Mouse (Mus musculus) hindbrain, embryonic 10.5 days (tissue): ENCODE data around the gene Wdr75. TPM values are rescaled to one million over a fixed set of nuclear protein-coding genes. Genes with fewer than 3 reads are reported as not detected.
A peak's percentile ranks its signal among the peaks of the same experiment; 100 is the strongest.

Source experiments
- DNase-seq: peaks from one replicate; pipeline ENCODE4 v3.0.0-alpha.2; 2017; ENCODE audit warnings: low spot score
- H3K27ac ChIP-seq: fragments of 300-500 bp; sonication (generic); 2 replicates; pipeline ENCODE4 v1.5.1; 2016; ENCODE audit warnings: mild to moderate bottlenecking, moderate library complexity
- H3K27me3 ChIP-seq: fragments of 300-500 bp; sonication (generic); 2 replicates; pipeline ENCODE4 v1.6.1; 2016; ENCODE audit warnings: mild to moderate bottlenecking; ENCODE audit not compliant: poor library complexity, insufficient read depth, severe bottlenecking
- H3K36me3 ChIP-seq: fragments of 300-500 bp; sonication (generic); 2 replicates; pipeline ENCODE4 v1.6.1; 2016; ENCODE audit warnings: mild to moderate bottlenecking, moderate library complexity
- H3K4me1 ChIP-seq: fragments of 300-500 bp; sonication (generic); replicated peaks from 2 replicates; pipeline ENCODE4 v1.6.1; 2016; ENCODE audit warnings: mild to moderate bottlenecking
- H3K4me3 ChIP-seq: fragments of 300-500 bp; sonication (generic); 2 replicates; pipeline ENCODE4 v1.5.1; 2016; ENCODE audit warnings: mild to moderate bottlenecking, moderate library complexity
- H3K9me3 ChIP-seq: fragments of 300-500 bp; sonication (generic); 2 replicates; pipeline ENCODE4 v1.6.1; 2016; ENCODE audit warnings: mild to moderate bottlenecking, moderate library complexity
- WGBS: fragments of 180-500 bp; shearing (Covaris S2); methylation state at CpG from one replicate; pipeline ENCODE4 v1.1.7; 2016; 5-methylcytosine and 5-hydroxymethylcytosine counted together
- polyA plus RNA-seq: library from polyadenylated mRNA; unstranded; fragments of >200 nt; fragmentation: Nextera tagmentation; extraction: Ambion mirVana; gene quantifications from 2 replicates; pipeline ENCODE4 v1.2.1, GENCODE M21; 2016

The Wdr75 gene
- 65.7 and 87.6 TPM in 2 replicates for polyA plus RNA-seq

DNA sequence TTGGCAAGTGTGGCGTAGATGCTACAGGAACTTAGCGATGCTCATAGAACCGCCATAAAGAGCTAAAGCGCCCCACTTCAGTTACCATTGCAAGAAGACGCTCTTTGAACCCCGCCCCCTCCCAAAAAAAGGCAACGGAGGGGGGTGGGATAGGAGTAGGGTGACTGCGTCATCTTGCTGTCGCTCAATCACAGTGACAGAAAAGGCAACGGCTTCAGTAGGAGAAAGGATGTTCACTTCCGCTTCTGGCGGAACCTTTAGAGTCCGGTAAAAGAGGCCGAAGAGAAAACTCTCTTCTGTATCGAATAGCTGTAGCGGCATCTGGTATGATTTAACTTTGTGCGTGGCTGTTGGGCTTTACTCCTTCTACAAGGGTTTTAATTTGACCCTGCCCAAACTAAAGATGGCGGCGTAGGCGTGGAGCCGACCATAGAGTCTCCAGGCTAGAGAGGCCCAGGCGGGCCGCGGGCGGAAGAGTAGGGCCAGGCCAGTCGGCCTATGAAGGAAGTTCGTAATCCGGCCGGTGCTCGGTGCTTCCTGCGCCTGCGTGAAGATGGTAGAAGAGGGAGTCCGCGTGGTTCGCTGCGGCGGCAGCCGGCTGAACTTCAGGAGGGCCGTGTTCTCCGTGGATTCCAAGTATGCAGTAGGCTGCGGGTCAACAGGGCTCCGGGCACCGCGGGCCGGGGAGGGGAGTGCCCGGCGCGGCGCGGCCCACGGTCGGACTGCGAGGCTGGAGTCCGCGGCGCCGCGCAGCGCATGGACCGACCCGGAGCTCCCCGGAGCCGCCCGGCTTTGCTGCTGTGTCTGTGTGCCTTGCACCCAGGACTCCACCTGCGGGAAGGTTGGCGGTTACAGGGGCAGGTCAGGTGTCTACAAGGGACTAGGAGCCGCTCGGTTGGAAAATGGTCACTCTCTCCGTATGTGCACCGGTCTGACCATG, at the start of gene Wdr75:
Wdr75 (plus strand) TSS at position 198 of the 940 bp plus-strand sequence.
- under 1% methylated on average over 70 of the region's 70 CpGs for WGBS
- peak; percentile 96 for DNase-seq
- no peaks in the 10 kb centered on the region for H3K27me3 ChIP-seq

DNA sequence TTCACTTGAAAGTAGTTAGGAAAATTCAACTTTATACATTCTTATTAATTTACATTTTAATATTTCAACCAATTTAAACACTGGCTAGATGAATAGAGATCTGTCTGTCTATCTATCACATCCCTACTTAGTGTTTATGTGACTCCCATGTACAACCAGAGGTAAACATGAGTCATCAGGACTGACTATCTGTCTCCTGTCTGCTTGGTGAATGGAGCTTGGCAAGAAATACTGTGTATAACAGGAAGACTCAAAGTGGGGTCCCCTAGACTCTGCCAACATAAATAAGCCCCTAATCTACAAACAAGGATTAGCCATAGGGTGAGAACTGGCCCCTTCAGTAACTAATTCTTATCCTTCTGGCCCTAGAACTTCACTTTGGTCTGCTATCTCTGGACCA, 39.1 kb upstream of the Wdr75 start:
- Histone ChIP-seq H3K27ac (no peak overlapping the region), H3K27me3 (no peaks in the 10 kb centered on the region), H3K4me3 (no peak overlapping the region), H3K4me1 (no peaks in the 10 kb centered on the region), H3K36me3 (no peaks in the 10 kb centered on the region), H3K9me3 (no peaks in the 10 kb centered on the region)
- DNase-seq, result no peak

More for the DNA sequence above, at the start of gene Wdr75:
- Histone ChIP-seq H3K9me3 (no peaks in the 10 kb centered on the region), H3K36me3 (peaks cover 25% of the 10 kb centered on the region), H3K4me3 (peak within 1 kb of the TSS; percentile 95), H3K4me1 (peaks cover 15% of the 10 kb centered on the region), H3K27ac (peak within 1 kb of the TSS; percentile 95)

DNA sequence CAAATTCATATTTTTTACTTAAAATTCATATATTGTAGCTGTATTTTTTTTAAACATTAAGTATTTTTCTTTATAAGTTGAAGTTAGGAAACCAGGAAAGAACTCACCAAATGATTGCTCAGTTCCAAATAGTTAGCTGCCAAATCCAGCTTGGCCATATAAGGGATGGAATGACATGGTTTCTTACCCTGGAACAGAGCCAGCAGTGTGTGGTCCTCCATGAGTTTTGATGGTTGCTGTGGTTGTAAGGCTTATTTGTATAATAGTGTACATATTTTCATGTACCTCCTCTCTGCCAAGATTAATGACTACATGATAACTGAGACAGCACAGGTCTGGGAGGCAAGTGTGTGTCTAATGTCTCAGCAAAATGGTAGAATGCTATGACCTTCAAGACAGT, 38.3 kb upstream of the Wdr75 start:
- no peaks in the 10 kb centered on the region for H3K9me3 ChIP-seq
- no peaks in the 10 kb centered on the region for H3K27me3 ChIP-seq
- DNase-seq, result no peak
- H3K4me1 ChIP-seq, result no peaks in the 10 kb centered on the region
- H3K36me3 ChIP-seq, result no peaks in the 10 kb centered on the region
- H3K4me3 ChIP-seq, result no peak overlapping the region
- no peak overlapping the region for H3K27ac ChIP-seq

DNA sequence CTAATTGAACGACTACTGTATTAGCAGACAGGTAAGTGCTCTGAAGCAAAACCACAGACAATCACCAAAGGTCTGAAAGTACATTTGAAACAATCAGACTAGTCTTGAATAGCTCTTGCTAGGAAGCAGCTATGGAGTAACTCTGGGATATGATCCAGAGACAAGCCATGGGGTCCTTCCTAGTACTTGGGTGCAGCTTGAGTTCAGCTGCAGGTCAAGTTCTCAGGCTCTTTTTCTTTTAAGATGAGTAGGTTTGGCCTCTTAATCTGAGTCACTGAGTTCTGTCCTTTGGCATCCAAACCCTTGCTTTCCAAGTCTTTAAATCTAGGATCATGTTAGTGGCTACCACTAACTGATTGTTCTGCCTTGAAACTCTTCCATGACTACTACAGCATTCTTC, 37.0 kb upstream of the Wdr75 start:
- Histone ChIP-seq H3K27ac (no peak overlapping the region), H3K36me3 (no peaks in the 10 kb centered on the region)
- WGBS, result 80% methylated on average over 1 of the region's 1 CpGs

DNA sequence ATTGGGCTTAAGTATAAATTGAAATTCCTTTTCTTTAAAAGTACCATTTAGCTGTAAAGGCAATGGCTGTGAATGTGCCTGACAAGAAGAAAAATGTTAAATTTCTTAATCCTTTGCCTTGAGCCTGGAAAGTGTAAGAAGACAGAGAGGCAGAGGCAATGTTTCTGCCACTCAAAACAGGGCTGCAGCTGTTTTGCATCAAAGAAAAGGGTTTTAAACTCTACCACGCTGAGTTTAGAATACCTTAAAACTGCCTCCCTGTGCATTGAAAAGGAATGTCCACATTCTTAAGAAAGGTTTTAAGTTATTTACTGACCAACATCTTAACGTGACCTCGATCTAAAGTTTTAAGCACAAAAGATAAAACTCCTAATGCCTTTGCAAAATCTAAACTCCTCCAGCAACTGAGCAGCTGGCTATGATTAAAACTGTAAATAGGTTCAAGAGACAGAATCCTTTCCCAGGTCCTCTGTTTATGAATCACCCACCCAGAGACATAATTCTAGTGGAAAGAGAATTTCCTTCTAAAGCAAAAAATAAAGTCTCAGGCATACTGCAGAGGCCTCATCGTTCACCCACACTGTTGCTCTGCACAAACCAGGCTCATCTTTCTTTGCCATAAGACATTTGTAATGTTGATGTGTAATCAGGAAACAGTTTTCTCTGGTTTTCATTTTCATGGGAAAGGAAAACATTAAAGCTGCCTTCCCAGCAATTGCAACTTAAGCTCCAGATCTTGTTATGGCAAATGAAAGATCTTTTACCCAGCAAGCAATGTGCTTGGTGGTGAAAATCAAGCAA, 34.1 kb upstream of the Wdr75 start:
- H3K4me1 ChIP-seq, result no peaks in the 10 kb centered on the region
- 0 out of 2 replicates have a peak overlapping the region, but pooled peaks have one; percentile 53 for H3K27ac ChIP-seq
- no peaks in the 10 kb centered on the region for H3K9me3 ChIP-seq
- no peaks in the 10 kb centered on the region for H3K27me3 ChIP-seq
- no peak overlapping the region for H3K4me3 ChIP-seq
- WGBS, result 52% methylated on average over 4 of the region's 4 CpGs
- no peaks in the 10 kb centered on the region for H3K36me3 ChIP-seq
- no peak for DNase-seq

More for the DNA sequence above, 37.0 kb upstream of the Wdr75 start:
- Histone ChIP-seq H3K4me3 (no peak overlapping the region), H3K4me1 (no peaks in the 10 kb centered on the region), H3K27me3 (no peaks in the 10 kb centered on the region), H3K9me3 (no peaks in the 10 kb centered on the region)
- no peak for DNase-seq

DNA sequence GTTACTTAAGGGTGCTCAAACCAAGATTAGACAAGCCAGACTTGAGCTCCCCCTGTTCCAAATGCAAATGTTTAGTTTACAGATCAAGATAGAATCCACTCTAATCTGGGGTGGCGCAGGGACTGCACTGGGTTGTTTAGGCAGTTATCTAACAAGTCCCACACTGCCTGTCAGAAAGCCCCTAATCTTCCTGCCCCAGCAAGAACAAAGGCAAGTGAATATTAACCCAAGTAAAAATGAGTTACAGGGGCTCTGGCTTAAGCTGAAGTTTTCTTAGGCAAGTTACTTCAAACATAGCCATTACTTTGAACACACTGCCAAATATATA, 33.5 kb upstream of the Wdr75 start:
- no peaks in the 10 kb centered on the region for H3K4me1 ChIP-seq

DNA sequence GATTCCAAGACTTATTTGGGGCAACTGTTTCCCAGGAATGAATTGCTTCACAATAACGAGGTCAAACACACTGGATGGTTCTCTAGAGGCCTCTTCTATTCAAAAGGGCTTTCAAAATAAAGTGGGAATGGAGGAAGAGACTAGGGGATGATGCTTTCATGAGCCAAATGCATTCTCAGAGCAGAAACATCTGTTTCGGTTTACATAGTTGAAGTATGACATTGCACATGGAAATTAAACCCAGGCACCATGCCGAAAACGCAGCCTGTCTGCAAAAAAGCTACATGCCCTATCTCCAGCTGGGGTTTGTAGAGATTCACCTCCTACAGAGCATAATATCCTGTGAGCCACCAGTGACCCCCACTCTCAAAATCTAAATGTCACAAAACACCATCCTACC, 29.3 kb upstream of the Wdr75 start:
- Histone ChIP-seq H3K27me3 (no peaks in the 10 kb centered on the region), H3K9me3 (no peaks in the 10 kb centered on the region)
- WGBS, result 66% methylated on average over 4 of the region's 4 CpGs

More for the DNA sequence above, 33.5 kb upstream of the Wdr75 start:
- Histone ChIP-seq H3K4me3 (no peak overlapping the region), H3K36me3 (no peaks in the 10 kb centered on the region), H3K27ac (peak overlapping the region; percentile 53; the same call in 1 of the 2 replicates), H3K9me3 (no peaks in the 10 kb centered on the region), H3K27me3 (no peaks in the 10 kb centered on the region)
- WGBS, result 58% methylated on average over 1 of the region's 1 CpGs
- no peak for DNase-seq

DNA sequence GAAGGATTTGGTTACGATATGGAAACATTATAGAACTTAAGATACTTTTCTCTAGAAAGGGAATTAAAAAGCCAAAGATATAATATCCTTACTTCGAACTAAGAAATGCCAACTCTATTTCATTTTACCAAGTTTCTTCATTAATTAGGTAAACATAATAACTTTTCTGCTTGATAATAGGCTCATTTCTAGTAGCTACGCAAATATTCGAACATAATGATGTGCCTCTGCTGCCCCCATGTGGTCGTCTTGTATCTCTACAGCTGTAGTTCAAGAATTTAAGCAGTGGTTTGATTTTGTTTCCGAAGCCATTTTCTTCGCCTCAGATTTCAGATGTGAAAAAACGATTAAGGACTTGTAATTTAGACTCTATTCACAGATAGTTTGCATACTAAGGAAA, 28.8 kb upstream of the Wdr75 start:
- no peaks in the 10 kb centered on the region for H3K27me3 ChIP-seq
- no peak overlapping the region for H3K4me3 ChIP-seq
- peak; percentile 61 for DNase-seq
- H3K36me3 ChIP-seq, result no peaks in the 10 kb centered on the region
- no peaks in the 10 kb centered on the region for H3K9me3 ChIP-seq
- 31% methylated on average over 8 of the region's 8 CpGs for WGBS
- H3K4me1 ChIP-seq, result no peaks in the 10 kb centered on the region
- no peak overlapping the region for H3K27ac ChIP-seq

More for the DNA sequence above, 29.3 kb upstream of the Wdr75 start:
- Histone ChIP-seq H3K36me3 (no peaks in the 10 kb centered on the region), H3K4me3 (no peak overlapping the region), H3K4me1 (no peaks in the 10 kb centered on the region), H3K27ac (no peak overlapping the region)
- DNase-seq, result peak; percentile 36

DNA sequence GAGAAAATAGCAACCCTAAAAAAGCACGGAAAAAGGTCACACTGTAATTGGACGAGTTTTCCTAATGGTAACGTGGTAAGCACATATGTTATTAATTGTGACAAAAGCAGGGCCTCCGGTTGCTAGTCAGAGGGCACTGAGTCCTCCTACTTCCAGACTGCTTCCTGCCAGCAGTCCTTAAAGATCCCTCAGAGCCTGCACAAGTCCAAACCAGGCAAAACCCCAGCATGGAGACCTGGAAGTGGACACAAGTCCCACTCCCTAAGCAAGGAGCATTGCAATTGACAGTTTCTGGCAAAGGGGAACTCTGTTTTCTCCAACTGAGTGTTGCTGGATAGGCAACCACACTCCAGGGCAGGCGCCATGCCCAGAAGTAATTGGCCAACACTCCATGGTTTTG, 27.4 kb upstream of the Wdr75 start:
- Histone ChIP-seq H3K27me3 (no peaks in the 10 kb centered on the region), H3K36me3 (no peaks in the 10 kb centered on the region), H3K27ac (no peak overlapping the region), H3K9me3 (no peaks in the 10 kb centered on the region), H3K4me3 (no peak overlapping the region), H3K4me1 (no peaks in the 10 kb centered on the region)
- peak; percentile 28 for DNase-seq
- 55% methylated on average over 5 of the region's 5 CpGs for WGBS

DNA sequence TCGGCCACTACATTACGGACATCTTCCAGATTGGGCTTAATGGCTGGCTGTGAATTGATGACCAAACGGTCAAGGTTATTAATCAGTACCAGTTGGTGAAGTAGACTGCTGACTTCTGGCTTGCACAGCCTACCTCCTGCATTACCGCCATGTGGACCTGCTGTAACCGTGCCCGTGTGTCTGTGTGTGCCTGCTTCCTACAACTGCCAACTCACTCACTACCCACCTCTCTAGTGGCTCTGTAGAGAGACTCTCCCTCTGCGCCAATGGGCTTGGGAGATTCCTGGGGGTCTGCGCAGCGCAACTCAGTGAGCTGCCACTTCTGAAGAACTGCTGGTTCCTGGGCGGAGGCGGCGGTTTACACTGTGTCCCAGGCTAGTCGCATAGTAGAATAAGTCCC, 25.6 kb upstream of the Wdr75 start:
- H3K36me3 ChIP-seq, result no peaks in the 10 kb centered on the region
- H3K4me1 ChIP-seq, result no peaks in the 10 kb centered on the region
- WGBS, result 95% methylated on average over 13 of the region's 13 CpGs
- no peaks in the 10 kb centered on the region for H3K27me3 ChIP-seq
- DNase-seq, result no peak
- no peak overlapping the region for H3K4me3 ChIP-seq
- no peak overlapping the region for H3K27ac ChIP-seq
- no peaks in the 10 kb centered on the region for H3K9me3 ChIP-seq

DNA sequence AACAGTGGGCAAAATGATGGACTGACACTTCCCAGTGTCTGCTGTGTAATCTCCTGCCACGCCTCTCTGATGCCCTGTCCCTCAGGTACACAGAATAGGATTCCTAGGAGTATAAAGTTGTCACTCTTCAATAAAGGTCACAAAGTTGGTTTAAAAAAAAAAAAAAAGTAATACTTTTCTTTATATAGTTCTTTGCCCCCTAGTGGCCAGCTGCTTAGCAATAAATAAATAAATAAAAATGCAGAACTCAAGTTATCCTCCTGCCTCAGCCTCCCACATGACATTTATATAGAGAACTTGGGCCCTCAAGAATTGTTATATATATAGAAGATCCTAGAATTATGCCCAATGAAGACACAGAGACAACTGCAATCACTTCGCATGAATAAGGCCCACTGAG, 24.9 kb upstream of the Wdr75 start:
- no peak for DNase-seq
- Histone ChIP-seq H3K27me3 (no peaks in the 10 kb centered on the region), H3K9me3 (no peaks in the 10 kb centered on the region), H3K36me3 (no peaks in the 10 kb centered on the region), H3K4me1 (no peaks in the 10 kb centered on the region), H3K4me3 (no peak overlapping the region), H3K27ac (no peak overlapping the region)
- 93% methylated on average over 2 of the region's 2 CpGs for WGBS

DNA sequence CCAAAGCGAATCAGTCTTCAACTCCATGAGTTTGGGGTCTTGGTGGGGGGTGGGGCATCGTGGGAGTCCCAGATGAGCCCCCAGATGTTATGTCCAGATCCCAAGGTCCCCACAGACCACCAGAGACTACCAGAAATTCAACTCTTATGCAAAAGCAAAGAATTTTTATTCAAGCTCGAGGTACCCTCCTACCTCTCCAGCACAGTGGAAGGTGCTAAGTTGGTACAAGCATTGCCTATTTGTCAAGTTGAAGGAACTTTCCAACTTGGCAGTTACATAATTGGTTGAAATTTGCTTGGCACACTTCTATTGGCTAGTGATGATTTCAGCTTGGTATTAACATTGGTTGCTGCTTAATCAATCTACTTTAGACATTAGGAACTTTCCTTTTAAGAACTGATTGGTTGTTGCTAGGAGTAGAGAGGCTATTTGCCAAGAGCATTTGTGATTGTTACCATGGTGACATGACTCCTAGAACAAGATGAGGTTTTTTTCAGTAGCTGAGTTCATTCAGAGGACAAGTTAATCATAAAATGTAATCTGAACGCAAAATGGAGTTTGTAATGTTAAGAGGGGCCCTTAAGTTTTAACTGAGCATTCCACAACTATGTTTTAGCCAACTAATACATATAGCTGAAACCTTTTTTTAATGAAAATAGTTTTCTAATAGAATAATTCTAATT, 14.2 kb upstream of the Wdr75 start:
- 75% methylated on average over 4 of the region's 4 CpGs for WGBS
- Histone ChIP-seq H3K36me3 (no peaks in the 10 kb centered on the region), H3K4me1 (no peaks in the 10 kb centered on the region), H3K27me3 (no peaks in the 10 kb centered on the region), H3K27ac (no peak overlapping the region), H3K4me3 (no peak overlapping the region), H3K9me3 (no peaks in the 10 kb centered on the region)
- DNase-seq, result no peak
